Mouse (Mus musculus): Measurements from ENCODE around the gene Fam104a.

- TF ChIP-seq POLR2A (IDR thresholded peaks at IDR 0.05; ENCODE audit: control insufficient read depth, low read depth, low read length) = no peak
- no peak for TF ChIP-seq CTCF (IDR thresholded peaks at IDR 0.05; ENCODE audit: control insufficient read depth, insufficient read depth, insufficient replicate concordance, low read depth, low read length)
These were observed 25.2 kb downstream of the Fam104a start for GRCm38 (mm10) chr11:113658763-113659162.

Measured in testis, adult 2 months (tissue).